Mouse (Mus musculus): ENCODE measurements around the gene Ap1g2.

DNA sequence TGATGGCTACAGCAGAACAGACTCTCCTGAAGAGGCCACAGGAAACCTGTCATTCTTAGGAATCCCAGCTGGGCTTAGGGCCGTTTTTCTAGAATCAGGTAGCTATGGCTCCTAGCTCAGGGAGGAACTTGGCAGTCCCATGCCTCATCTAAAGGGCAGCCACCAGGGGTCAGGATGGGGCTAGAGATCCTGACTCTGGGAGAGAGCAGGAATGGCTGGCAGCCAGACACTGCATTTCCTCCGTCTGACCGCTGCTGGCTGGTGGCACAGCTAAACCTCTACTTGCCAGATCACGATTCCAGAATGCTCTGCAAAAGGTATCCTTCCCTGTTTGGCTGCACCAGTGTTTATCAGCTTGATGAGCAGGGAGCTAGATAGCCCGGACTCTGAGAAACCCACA, 15.6 kb upstream of the Ap1g2 start:
- TF ChIP-seq POLR2A (IDR thresholded peaks at IDR 0.05; ENCODE audit: insufficient read length, low read depth) (no peak), REST (IDR thresholded peaks at IDR 0.05; ENCODE audit: insufficient read depth, insufficient read length) (no peak), TCF12 (IDR thresholded peaks at IDR 0.05; ENCODE audit: insufficient read depth, poor library complexity, severe bottlenecking) (no peak), CEBPB (IDR thresholded peaks at IDR 0.05; ENCODE audit: insufficient read depth, poor library complexity, severe bottlenecking) (no peak), MYOD1 (IDR thresholded peaks at IDR 0.05; ENCODE audit: control insufficient read depth in 1 of 3, insufficient read length in 2 of 3, low read depth in 2 of 3) (no peak)
